Mouse (Mus musculus): ENCODE data around the gene Olfr218. TPM values are rescaled to one million over a fixed set of nuclear protein-coding genes. Genes with fewer than 3 reads are reported as not detected.
"Not testable (repeated sequence)": the region's sequence is repeated elsewhere in the genome, so short reads cannot be mapped to it uniquely, and the experiment has no call there.

Gene Olfr218
- polyA plus RNA-seq, 1 experiment = not detected

DNA sequence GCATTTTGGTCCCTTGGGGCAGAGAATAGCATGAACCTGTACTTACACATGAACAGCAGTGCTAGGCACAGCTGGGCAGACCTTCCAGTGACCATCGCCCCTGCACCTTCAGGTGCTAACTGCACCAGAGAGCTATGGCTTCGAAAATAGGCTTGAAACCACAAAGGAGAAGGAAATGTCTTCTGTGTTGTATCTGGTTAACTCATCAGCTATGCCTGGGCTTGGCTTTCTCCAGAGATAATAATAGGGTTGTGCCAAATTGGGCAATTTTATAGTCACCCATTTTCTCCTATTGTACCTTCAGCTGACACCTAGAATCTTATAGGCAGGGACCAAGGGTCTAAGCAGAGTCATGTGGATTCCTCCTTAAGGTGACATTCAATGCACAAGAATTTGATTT is 29.5 kb downstream of the Olfr218 start, which contains the start of gene Fcer1a:
Gene Fcer1a (minus strand): TSS at position 134 of the 400 bp plus-strand sequence.
- 79% methylated on average over 2 of the region's 2 CpGs for WGBS
- no peaks in the 10 kb centered on the region for H3K4me1 ChIP-seq (ENCODE audit: control insufficient read depth, insufficient read depth, low read length)
- H3K4me3 ChIP-seq (ENCODE audit: insufficient read depth, low read depth, low read length) = no peak within 1 kb of the TSS
- no peak for TF ChIP-seq POLR2A (IDR thresholded peaks at IDR 0.05; ENCODE audit: low read depth, low read length)
- no peak for TF ChIP-seq CTCF (conservative IDR thresholded peaks at IDR 0.05; ENCODE audit: insufficient read depth, insufficient read length, low read depth, low read length)
- H3K27me3 ChIP-seq (replicated peaks; ENCODE audit: control insufficient read depth, insufficient read depth, low read length) = no peaks in the 10 kb centered on the region
- no peak within 1 kb of the TSS for H3K27ac ChIP-seq (ENCODE audit: insufficient read depth, low read depth, low read length)
- no peak for DNase-seq
- no peaks in the 10 kb centered on the region for H3K36me3 ChIP-seq (ENCODE audit: control insufficient read depth, insufficient read depth, low read length)

DNA sequence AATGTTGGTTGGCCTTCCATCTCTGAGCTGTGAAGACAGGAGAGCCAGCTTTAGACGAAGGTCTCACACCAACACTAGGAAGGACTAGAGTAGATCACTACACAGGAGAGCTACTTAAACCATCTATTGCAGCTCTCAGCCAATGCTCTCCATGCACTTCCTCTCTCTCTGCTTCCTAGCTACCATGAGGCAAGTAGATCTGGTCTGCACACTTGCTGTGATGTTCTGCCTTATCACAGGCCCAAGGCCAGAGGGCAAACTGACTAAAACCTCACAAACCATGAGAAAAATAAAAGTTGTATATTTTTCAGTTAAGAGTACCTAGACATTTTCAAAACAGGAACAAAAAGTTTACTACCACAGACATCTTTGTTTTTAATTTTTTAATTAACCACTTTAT is 39.4 kb downstream of the Olfr218 start:
- H3K4me1 ChIP-seq (ENCODE audit: control insufficient read depth, insufficient read depth, low read length); H3K27ac ChIP-seq (ENCODE audit: insufficient read depth, low read depth, low read length); H3K27me3 ChIP-seq (replicated peaks; ENCODE audit: control insufficient read depth, insufficient read depth, low read length); DNase-seq; H3K36me3 ChIP-seq (ENCODE audit: control insufficient read depth, insufficient read depth, low read length); H3K4me3 ChIP-seq (ENCODE audit: insufficient read depth, low read depth, low read length): not testable (repeated sequence)
- 83% methylated on average over 1 of the region's 1 CpGs for WGBS

DNA sequence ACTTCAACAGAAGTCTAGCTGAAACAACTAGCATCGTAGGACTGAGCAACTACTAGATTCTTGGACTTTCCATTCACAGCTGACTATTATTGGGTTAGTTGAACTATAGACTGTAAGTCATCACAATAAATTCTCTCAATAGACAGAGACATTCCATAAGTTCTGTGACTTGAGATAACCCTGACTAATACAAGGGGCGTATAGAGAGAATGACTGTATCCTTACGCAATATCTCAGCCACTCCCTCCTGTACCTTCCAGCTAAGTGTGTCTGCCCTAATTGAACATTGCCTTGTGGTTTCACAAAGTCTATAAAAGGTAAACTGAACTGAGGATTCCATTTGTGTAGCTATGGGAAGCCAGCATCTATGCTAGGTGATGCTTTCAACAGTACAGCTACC is 52.3 kb downstream of the Olfr218 start:
- no peaks in the 10 kb centered on the region for H3K27me3 ChIP-seq (replicated peaks; ENCODE audit: control insufficient read depth, insufficient read depth, low read length)
- no peaks in the 10 kb centered on the region for H3K4me1 ChIP-seq (ENCODE audit: control insufficient read depth, insufficient read depth, low read length)
- WGBS = 91% methylated on average over 3 of the region's 3 CpGs
- no peak overlapping the region for H3K4me3 ChIP-seq (ENCODE audit: insufficient read depth, low read depth, low read length)
- H3K27ac ChIP-seq (ENCODE audit: insufficient read depth, low read depth, low read length) = no peak overlapping the region
- no peak for DNase-seq
- H3K36me3 ChIP-seq (ENCODE audit: control insufficient read depth, insufficient read depth, low read length) = no peaks in the 10 kb centered on the region
- TF ChIP-seq CTCF (conservative IDR thresholded peaks at IDR 0.05; ENCODE audit: insufficient read depth, insufficient read length, low read depth, low read length) (no peak), POLR2A (IDR thresholded peaks at IDR 0.05; ENCODE audit: low read depth, low read length) (no peak)

Other genes starting within 250 kb of the Olfr218 start
- gene Olfr16, start 247.4 kb upstream of the Olfr218 start, polyA plus RNA-seq (2012; rRNA removed) = not detected in 2 replicates
- gene Olfr1408, start 60.4 kb upstream of the Olfr218 start, polyA plus RNA-seq (2012; rRNA removed) = not detected in 2 replicates
- gene Olfr1406, start 7.2 kb upstream of the Olfr218 start, polyA plus RNA-seq (2012; rRNA removed) = not detected in 2 replicates
- gene Olfr1404, start 14.6 kb downstream of the Olfr218 start, polyA plus RNA-seq (2012; rRNA removed) = not detected in 2 replicates
- gene Fcer1a, start 29.4 kb downstream of the Olfr218 start, polyA plus RNA-seq (2012; rRNA removed) = not detected in 2 replicates
- not detected in 2 replicates for gene Olfr418, start 68.2 kb downstream of the Olfr218 start, polyA plus RNA-seq (2012; rRNA removed)
- not detected in 2 replicates for gene Mptx2, start 80.0 kb downstream of the Olfr218 start, polyA plus RNA-seq (2012; rRNA removed)
- gene Ackr1, start 135.9 kb downstream of the Olfr218 start, polyA plus RNA-seq (2012; rRNA removed) = 0.87 and 2.0 TPM in 2 replicates
- 0.68 and 1.8 TPM in 2 replicates for gene Aim2, start 153.1 kb downstream of the Olfr218 start, polyA plus RNA-seq (2012; rRNA removed)
- 1.8 and 2.4 TPM in 2 replicates for gene Cadm3, start 169.9 kb downstream of the Olfr218 start, polyA plus RNA-seq (2012; rRNA removed)